Mouse (Mus musculus) stomach, embryonic 14.5 days (tissue): ENCODE data around the gene Cda. TPM values are rescaled to one million over a fixed set of nuclear protein-coding genes. Genes with fewer than 3 reads are reported as not detected.

ENCODE experiments used
- microRNA-seq: library from miRNA; unstranded; fragments of <30 nt; microRNA quantifications from one replicate; pipeline ENCODE4, GENCODE M21; 2016
- polyA plus RNA-seq: library from polyadenylated mRNA; unstranded; fragments of >200 nt; fragmentation: Nextera tagmentation; extraction: Ambion mirVana; gene quantifications from 2 replicates; pipeline ENCODE4 v1.2.1, GENCODE M21; 2014

Cda gene
- polyA plus RNA-seq, 1 experiment from 2014 or later, result 8.3 TPM

Small RNA genes lying within 50 kb of the gene (microRNA-seq; reads per million reads assigned to microRNA genes)
- gene Gm27646 (not detected), gene Mir7019 (1.0 reads per million)

Other genes starting within 250 kb of the Cda start
- gene Hp1bp3, start 151.7 kb downstream of the Cda start, polyA plus RNA-seq, result 192 and 196 TPM in 2 replicates
- 0.41 and 0.48 TPM in 2 replicates for gene Sh2d5, start 117.6 kb downstream of the Cda start, polyA plus RNA-seq
- 0.98 and 1.5 TPM in 2 replicates for gene Kif17, start 117.6 kb downstream of the Cda start, polyA plus RNA-seq
- 351 and 363 TPM in 2 replicates for gene Ddost, start 63.3 kb downstream of the Cda start, polyA plus RNA-seq
- 24.1 and 29.6 TPM in 2 replicates for gene Pink1, start 41.7 kb downstream of the Cda start, polyA plus RNA-seq
- 0.17 and 0.25 TPM in 2 replicates for gene Fam43b, start 28.5 kb upstream of the Cda start, polyA plus RNA-seq
- gene Mul1, start 66.7 kb upstream of the Cda start, polyA plus RNA-seq, result 17.6 and 19.4 TPM in 2 replicates
- gene Camk2n1, start 86.3 kb upstream of the Cda start, polyA plus RNA-seq, result 4.0 and 5.1 TPM in 2 replicates